Mouse (Mus musculus): ENCODE results near the gene Gm9736. TPM values are rescaled to one million over a fixed set of nuclear protein-coding genes. Genes with fewer than 3 reads are reported as not detected.

The Gm9736 gene
- not detected in 2 replicates for polyA plus RNA-seq (2015; fragmentation: Nextera tagmentation; extraction: Ambion mirVana)

GRCm38 (mm10) chr10:77751254-77751653 lies at the start of gene Gm9736:
Gene Gm9736, minus strand, starts transcription at chr10:77751354.

DNA sequence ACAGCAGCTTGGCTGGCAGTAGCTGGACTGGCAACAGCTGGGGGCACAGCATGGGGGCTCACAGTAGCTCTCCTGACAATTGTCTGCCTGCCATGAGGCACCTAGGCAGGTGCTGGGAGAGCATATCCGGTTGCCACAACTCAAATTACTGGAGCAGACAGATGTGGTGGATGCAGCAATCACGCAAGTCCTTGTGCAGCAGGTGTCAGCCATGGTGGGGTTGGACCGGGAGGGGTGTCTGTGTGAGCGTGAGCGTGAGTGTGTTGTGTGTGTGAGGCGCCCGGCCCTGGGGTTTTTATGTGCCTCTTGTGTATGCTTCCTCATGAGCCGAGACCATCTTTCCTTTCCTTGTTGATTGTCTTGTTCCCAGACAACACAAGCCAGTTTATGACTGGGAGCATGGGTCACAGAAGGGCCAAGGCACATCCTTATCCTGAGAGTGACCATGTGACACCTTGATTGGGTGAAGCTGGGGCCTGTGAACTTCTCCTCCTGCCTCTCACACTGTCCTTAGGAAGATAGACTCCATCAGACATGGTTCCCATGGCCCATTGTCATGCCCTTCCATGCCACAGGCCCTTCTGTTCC lies 47.9 kb upstream of the Gm9736 start, which contains the start of gene Gm19668:
Gm19668 (minus strand) TSS at position 213 of the 588 bp plus-strand sequence.

GRCm38 (mm10) chr10:77794976-77795375 lies 43.8 kb upstream of the Gm9736 start, which contains the start of gene Gm9639:
Gene Gm9639, minus strand, starts transcription at chr10:77795076.

DNA sequence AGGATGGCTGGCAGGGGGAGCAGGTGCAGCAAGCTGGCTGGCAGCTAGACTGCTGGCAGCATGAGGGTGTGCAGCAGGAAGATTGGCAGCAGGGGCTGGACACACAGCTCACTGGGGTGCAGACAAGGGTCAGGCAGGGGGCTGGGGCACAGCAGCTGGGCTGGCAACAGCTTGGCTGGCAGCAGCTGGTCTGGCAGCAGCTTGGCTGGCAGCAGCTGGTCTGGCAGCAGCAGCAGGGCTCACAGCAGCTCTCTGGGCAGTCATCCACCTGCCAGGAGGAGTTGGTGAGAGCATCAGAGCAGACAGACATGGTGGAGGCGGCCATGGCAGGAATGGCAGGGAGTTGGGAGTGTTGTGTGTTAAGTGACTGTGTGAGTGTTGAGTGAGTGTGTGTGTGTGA lies 36.7 kb upstream of the Gm9736 start, which contains the start of gene Gm7137:
Gm7137 (minus strand) TSS at position 325 of the 400 bp plus-strand sequence.

DNA sequence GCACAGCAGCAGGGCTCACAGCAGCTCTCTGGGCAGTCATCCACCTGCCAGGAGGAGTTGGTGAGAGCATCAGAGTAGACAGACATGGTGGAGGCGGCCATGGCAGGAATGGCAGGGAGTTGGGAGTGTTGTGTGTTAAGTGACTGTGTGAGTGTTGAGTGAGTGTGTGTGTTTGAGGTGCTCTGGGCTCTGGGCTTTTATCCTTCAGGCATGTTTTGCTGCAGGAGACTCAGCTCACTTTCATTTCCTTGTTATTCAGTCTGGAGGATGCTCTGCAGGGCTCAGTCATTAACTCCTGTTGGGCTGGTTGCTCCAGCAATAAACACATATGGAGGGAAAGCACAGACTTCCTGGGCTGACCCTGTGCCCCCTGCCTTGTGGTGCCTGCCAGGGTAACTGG lies 31.3 kb upstream of the Gm9736 start, which contains the start of gene Gm3250:
Gm3250 (minus strand) TSS at position 101 of the 400 bp plus-strand sequence.

DNA sequence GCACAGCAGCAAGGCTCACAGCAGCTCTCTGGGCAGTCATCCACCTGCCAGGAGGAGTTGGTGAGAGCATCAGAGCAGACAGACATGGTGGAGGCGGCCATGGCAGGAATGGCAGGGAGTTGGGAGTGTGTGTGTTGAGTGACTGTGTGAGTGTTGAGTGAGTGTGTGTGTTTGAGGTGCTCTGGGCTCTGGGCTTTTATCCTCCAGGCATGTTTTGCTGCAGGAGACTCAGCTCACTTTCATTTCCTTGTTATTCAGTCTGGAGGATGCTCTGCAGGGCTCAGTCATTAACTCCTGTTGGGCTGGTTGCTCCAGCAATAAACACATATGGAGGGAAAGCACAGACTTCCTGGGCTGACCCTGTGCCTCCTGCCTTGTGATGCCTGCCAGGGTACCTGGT lies 25.7 kb upstream of the Gm9736 start, which contains the start of gene Gm7138:
Gm7138 (minus strand) TSS at position 101 of the 400 bp plus-strand sequence.

GRCm38 (mm10) chr10:77771225-77771624 lies 20.1 kb upstream of the Gm9736 start, which contains the start of gene Gm3238:
Gene Gm3238, minus strand, starts transcription at chr10:77771325.

DNA sequence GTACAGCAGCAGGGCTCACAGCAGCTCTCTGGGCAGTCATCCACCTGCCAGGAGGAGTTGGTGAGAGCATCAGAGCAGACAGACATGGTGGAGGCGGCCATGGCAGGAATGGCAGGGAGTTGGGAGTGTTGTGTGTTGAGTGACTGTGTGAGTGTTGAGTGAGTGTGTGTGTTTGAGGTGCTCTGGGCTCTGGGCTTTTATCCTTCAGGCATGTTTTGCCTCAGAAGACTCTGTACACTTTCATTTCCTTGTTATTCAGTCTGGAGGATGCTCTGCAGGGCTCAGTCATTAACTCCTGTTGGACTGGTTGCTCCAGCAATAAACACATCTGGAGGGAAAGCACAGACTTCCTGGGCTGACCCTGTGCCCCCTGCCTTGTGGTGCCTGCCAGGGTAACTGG lies 8.4 kb upstream of the Gm9736 start, which contains the start of gene Gm3233:
Gm3233 (minus strand) TSS at position 101 of the 400 bp plus-strand sequence.

GRCm38 (mm10) chr10:77741924-77742688 lies 9.0 kb downstream of the Gm9736 start, which contains the start of gene Gm18596:
Gene Gm18596, minus strand, starts transcription at chr10:77742638.

DNA sequence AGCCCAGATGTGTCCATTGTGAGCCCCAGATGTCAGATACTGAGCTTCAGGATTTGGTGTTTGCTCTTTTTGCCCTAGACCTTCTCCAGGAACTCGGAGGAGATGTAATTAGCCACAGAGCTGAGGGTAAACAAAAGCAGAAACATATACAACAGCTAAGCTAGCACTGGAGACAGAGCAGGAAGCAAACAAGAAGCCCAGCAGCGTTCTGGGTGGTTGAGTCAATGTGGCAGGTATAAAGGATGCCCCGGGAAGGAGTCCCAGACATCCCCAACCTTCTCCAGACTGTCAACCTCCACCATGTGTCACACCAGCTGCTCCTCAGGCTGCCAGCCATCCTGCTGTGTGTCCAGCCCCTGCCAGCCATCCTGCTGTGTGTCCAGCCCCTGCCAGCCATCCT lies 25.0 kb downstream of the Gm9736 start, which contains the start of gene Gm10100:
Gm10100 (plus strand) TSS at position 301 of the 400 bp plus-strand sequence.

GRCm38 (mm10) chr10:77720299-77720698 lies 30.9 kb downstream of the Gm9736 start, which contains the start of gene Krtap12-1:
Gene Krtap12-1, plus strand, starts transcription at chr10:77720599.

DNA sequence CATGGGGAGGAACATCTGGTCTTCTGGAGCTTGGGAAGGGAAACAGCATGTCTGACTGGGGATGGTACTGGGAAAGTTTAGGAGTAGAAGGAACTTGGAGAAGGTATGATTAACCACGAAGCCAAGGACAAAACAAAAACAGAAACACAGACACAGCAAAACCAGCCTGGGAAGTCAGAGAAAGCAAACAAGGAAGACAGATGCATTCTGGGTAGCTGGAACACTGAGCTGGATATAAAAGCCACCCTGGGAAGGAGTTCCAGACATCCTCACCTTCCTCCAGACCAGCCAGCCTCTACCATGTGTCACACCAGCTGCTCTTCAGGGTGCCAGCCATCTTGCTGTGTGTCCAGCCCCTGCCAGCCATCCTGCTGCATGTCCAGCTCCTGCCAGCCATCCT lies 35.6 kb downstream of the Gm9736 start, which contains the start of gene Gm10142:
Gm10142 (plus strand) TSS at position 301 of the 400 bp plus-strand sequence.

GRCm38 (mm10) chr10:77711157-77711556 lies 40.0 kb downstream of the Gm9736 start, which contains the start of gene Gm10024:
Gene Gm10024, plus strand, starts transcription at chr10:77711457.

DNA sequence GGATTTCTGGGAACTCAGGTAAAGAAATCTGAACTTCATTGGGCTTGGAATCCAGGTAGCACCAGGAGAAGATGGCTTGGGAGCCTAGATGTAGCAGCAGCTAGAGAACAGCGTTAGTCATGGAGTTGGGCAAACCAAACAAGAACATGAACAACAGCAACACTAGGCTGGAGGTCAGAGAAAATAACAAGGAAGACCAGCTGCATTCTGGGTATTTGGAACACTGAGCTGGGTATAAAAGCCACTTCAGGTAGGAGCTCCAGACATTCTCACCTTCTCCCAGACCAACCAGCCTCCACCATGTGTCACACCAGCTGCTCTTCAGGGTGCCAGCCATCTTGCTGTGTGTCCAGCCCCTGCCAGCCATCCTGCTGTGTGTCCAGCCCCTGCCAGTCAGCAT lies 44.8 kb downstream of the Gm9736 start, which contains the start of gene Gm10272:
Gm10272 (plus strand) TSS at position 301 of the 400 bp plus-strand sequence.

Other genes starting within 250 kb of the Gm9736 start
- 27.7 and 28.7 TPM in 2 replicates for gene Fam207a, start 235.6 kb downstream of the Gm9736 start, polyA plus RNA-seq (2015; fragmentation: Nextera tagmentation; extraction: Ambion mirVana)
- 5.6 and 37.0 TPM in 2 replicates for gene Itgb2, start 221.1 kb downstream of the Gm9736 start, polyA plus RNA-seq (2015; fragmentation: Nextera tagmentation; extraction: Ambion mirVana)
- 150 and 154 TPM in 2 replicates for gene Pttg1ip, start 169.6 kb downstream of the Gm9736 start, polyA plus RNA-seq (2015; fragmentation: Nextera tagmentation; extraction: Ambion mirVana)
- gene Sumo3, start 145.3 kb downstream of the Gm9736 start, polyA plus RNA-seq (2015; fragmentation: Nextera tagmentation; extraction: Ambion mirVana), result 184 and 190 TPM in 2 replicates
- 5.7 and 21.3 TPM in 2 replicates for gene Gm49325, start 145.2 kb downstream of the Gm9736 start, polyA plus RNA-seq (2015; fragmentation: Nextera tagmentation; extraction: Ambion mirVana)
- 59.0 and 62.6 TPM in 2 replicates for gene Ube2g2, start 129.1 kb downstream of the Gm9736 start, polyA plus RNA-seq (2015; fragmentation: Nextera tagmentation; extraction: Ambion mirVana)
- 0.39 and 0.67 TPM in 2 replicates for gene Tspear, start 64.8 kb downstream of the Gm9736 start, polyA plus RNA-seq (2015; fragmentation: Nextera tagmentation; extraction: Ambion mirVana)
- not detected in 2 replicates for gene Gm19402, start 60.6 kb downstream of the Gm9736 start, polyA plus RNA-seq (2015; fragmentation: Nextera tagmentation; extraction: Ambion mirVana)
- not detected in 2 replicates for gene Gm9508, start 54.1 kb downstream of the Gm9736 start, polyA plus RNA-seq (2015; fragmentation: Nextera tagmentation; extraction: Ambion mirVana)
- not detected in 2 replicates for gene Gm10272, start 44.7 kb downstream of the Gm9736 start, polyA plus RNA-seq (2015; fragmentation: Nextera tagmentation; extraction: Ambion mirVana)
- not detected in 2 replicates for gene Gm10024, start 39.9 kb downstream of the Gm9736 start, polyA plus RNA-seq (2015; fragmentation: Nextera tagmentation; extraction: Ambion mirVana)
- gene Gm10142, start 35.5 kb downstream of the Gm9736 start, polyA plus RNA-seq (2015; fragmentation: Nextera tagmentation; extraction: Ambion mirVana), result not detected in 2 replicates
- gene Krtap12-1, start 30.8 kb downstream of the Gm9736 start, polyA plus RNA-seq (2015; fragmentation: Nextera tagmentation; extraction: Ambion mirVana), result not detected in 2 replicates
- gene Gm10100, start 24.9 kb downstream of the Gm9736 start, polyA plus RNA-seq (2015; fragmentation: Nextera tagmentation; extraction: Ambion mirVana), result not detected in 2 replicates
- not detected in 2 replicates for gene Gm18596, start 8.7 kb downstream of the Gm9736 start, polyA plus RNA-seq (2015; fragmentation: Nextera tagmentation; extraction: Ambion mirVana)
- gene Gm3233, start 8.3 kb upstream of the Gm9736 start, polyA plus RNA-seq (2015; fragmentation: Nextera tagmentation; extraction: Ambion mirVana), result not detected in 2 replicates
- gene Gm3238, start 20.0 kb upstream of the Gm9736 start, polyA plus RNA-seq (2015; fragmentation: Nextera tagmentation; extraction: Ambion mirVana), result not detected in 2 replicates
- gene Gm7138, start 25.6 kb upstream of the Gm9736 start, polyA plus RNA-seq (2015; fragmentation: Nextera tagmentation; extraction: Ambion mirVana), result not detected in 2 replicates
- gene Gm3250, start 31.2 kb upstream of the Gm9736 start, polyA plus RNA-seq (2015; fragmentation: Nextera tagmentation; extraction: Ambion mirVana), result not detected in 2 replicates
- not detected in 2 replicates for gene Gm7137, start 36.8 kb upstream of the Gm9736 start, polyA plus RNA-seq (2015; fragmentation: Nextera tagmentation; extraction: Ambion mirVana)
- gene Gm9639, start 43.7 kb upstream of the Gm9736 start, polyA plus RNA-seq (2015; fragmentation: Nextera tagmentation; extraction: Ambion mirVana), result not detected in 2 replicates
- gene Gm19668, start 47.8 kb upstream of the Gm9736 start, polyA plus RNA-seq (2015; fragmentation: Nextera tagmentation; extraction: Ambion mirVana), result not detected in 2 replicates
- not detected in 2 replicates for gene Gm9507, start 60.5 kb upstream of the Gm9736 start, polyA plus RNA-seq (2015; fragmentation: Nextera tagmentation; extraction: Ambion mirVana)
- gene Gm2696, start 63.3 kb upstream of the Gm9736 start, polyA plus RNA-seq (2015; fragmentation: Nextera tagmentation; extraction: Ambion mirVana), result not detected in 2 replicates
- not detected in 2 replicates for gene Krtap10-4, start 75.7 kb upstream of the Gm9736 start, polyA plus RNA-seq (2015; fragmentation: Nextera tagmentation; extraction: Ambion mirVana)
- gene Krtap10-10, start 84.6 kb upstream of the Gm9736 start, polyA plus RNA-seq (2015; fragmentation: Nextera tagmentation; extraction: Ambion mirVana), result not detected in 2 replicates
- not detected in 2 replicates for gene Gm36176, start 95.4 kb upstream of the Gm9736 start, polyA plus RNA-seq (2015; fragmentation: Nextera tagmentation; extraction: Ambion mirVana)
- not detected in 2 replicates for gene Gm10318, start 101.5 kb upstream of the Gm9736 start, polyA plus RNA-seq (2015; fragmentation: Nextera tagmentation; extraction: Ambion mirVana)
- gene Gm3285, start 110.6 kb upstream of the Gm9736 start, polyA plus RNA-seq (2015; fragmentation: Nextera tagmentation; extraction: Ambion mirVana), result not detected in 2 replicates
- gene Lrrc3, start 151.2 kb upstream of the Gm9736 start, polyA plus RNA-seq (2015; fragmentation: Nextera tagmentation; extraction: Ambion mirVana), result 7.1 and 7.6 TPM in 2 replicates
- gene Trpm2, start 219.2 kb upstream of the Gm9736 start, polyA plus RNA-seq (2015; fragmentation: Nextera tagmentation; extraction: Ambion mirVana), result 0.27 and 0.58 TPM in 2 replicates
- 14.8 and 17.2 TPM in 2 replicates for gene 1810043G02Rik, start 227.2 kb upstream of the Gm9736 start, polyA plus RNA-seq (2015; fragmentation: Nextera tagmentation; extraction: Ambion mirVana)